Mouse (Mus musculus) MEL (cell line): Measurements from ENCODE around the gene Slc1a5. TPM values are rescaled to one million over a fixed set of nuclear protein-coding genes. Genes with fewer than 3 reads are reported as not detected.

Experiments used
- DNase-seq: peaks from one replicate; pipeline ENCODE4 v3.0.0; 2011; ENCODE audit warnings: low read depth, low spot score
- H3K27ac ChIP-seq: 2 replicates; pipeline ENCODE4 v1.5.1; 2012; ENCODE audit warnings: low read depth, mild to moderate bottlenecking, control low read depth, low read length, moderate library complexity; ENCODE audit not compliant: control insufficient read depth
- H3K27me3 ChIP-seq, 2 experiments: fragments of 150-350 bp in 1 of 2; sonication (generic) in 1 of 2; 2 replicates each; pipeline ENCODE4 v1.6.1; 2012; ENCODE audit warnings: low read length in 2 of 2, mild to moderate bottlenecking in 2 of 2, improper control_type of control experiment in 1 of 2, moderate library complexity in 1 of 2; ENCODE audit not compliant: insufficient read depth in 2 of 2, control insufficient read depth in 1 of 2
- H3K36me3 ChIP-seq, 2 experiments: 2 replicates each; pipeline ENCODE4 v1.6.1; 2012 to 2014; ENCODE audit warnings: low read length in 2 of 2, improper control_type of control experiment in 1 of 2, inconsistent platforms in 1 of 2, mild to moderate bottlenecking in 1 of 2; ENCODE audit not compliant: insufficient read depth in 2 of 2, control insufficient read depth in 1 of 2
- H3K4me1 ChIP-seq, 2 experiments: fragments of 150-350 bp in 1 of 2; sonication (generic) in 1 of 2; 2 replicates each; pipeline ENCODE4 v1.6.1; 2012; ENCODE audit warnings: low read length in 2 of 2, improper control_type of control experiment in 1 of 2, mild to moderate bottlenecking in 1 of 2; ENCODE audit not compliant: insufficient read depth in 2 of 2, control insufficient read depth in 1 of 2
- H3K4me3 ChIP-seq, 2 experiments: fragments of 150-350 bp in 1 of 2; sonication (generic) in 1 of 2; 2 replicates each; pipeline ENCODE4 v1.5.1; 2012; ENCODE audit warnings: low read depth in 2 of 2, low read length in 2 of 2, mild to moderate bottlenecking in 2 of 2, moderate library complexity in 2 of 2, control low read depth in 1 of 2, improper control_type of control experiment in 1 of 2; ENCODE audit not compliant: control insufficient read depth in 1 of 2, insufficient read depth in 1 of 2
- H3K79me2 ChIP-seq: 2 replicates; pipeline ENCODE4 v1.6.1; 2012; ENCODE audit warnings: mild to moderate bottlenecking, low read length, moderate library complexity; ENCODE audit not compliant: control insufficient read depth, poor library complexity, insufficient read depth
- H3K9ac ChIP-seq: 2 replicates; pipeline ENCODE4 v1.6.1; 2012; ENCODE audit warnings: low read depth, mild to moderate bottlenecking, control low read depth, low read length, moderate library complexity; ENCODE audit not compliant: control insufficient read depth, poor library complexity, severe bottlenecking
- H3K9me3 ChIP-seq: fragments of 150-350 bp; sonication (generic); replicated peaks from 2 replicates; pipeline ENCODE4 v1.6.1; 2012; ENCODE audit warnings: mild to moderate bottlenecking, low read length, improper control_type of control experiment, moderate library complexity; ENCODE audit not compliant: insufficient read depth
- CHD1 ChIP-seq: IDR thresholded peaks from 2 replicates; pipeline ENCODE4 v1.6.1; 2012; ENCODE audit warnings: low read depth, mild to moderate bottlenecking, inconsistent platforms, low read length, improper control_type of control experiment
- CTCF ChIP-seq, 3 experiments: IDR thresholded peaks in 2 of 3; conservative IDR thresholded peaks in 1 of 3; 2 replicates each; pipeline ENCODE4 v1.5.1; 2011 to 2012; ENCODE audit warnings: low read length in 3 of 3, low read depth in 2 of 3, mild to moderate bottlenecking in 2 of 3, improper control_type of control experiment in 1 of 3, inconsistent platforms in 1 of 3, mixed read lengths in 1 of 3, moderate library complexity in 1 of 3; ENCODE audit not compliant: control insufficient read depth in 1 of 3, insufficient read depth in 1 of 3, poor library complexity in 1 of 3, severe bottlenecking in 1 of 3
- ELF1 ChIP-seq: IDR thresholded peaks from 2 replicates; pipeline ENCODE4 v1.6.1; 2014; ENCODE audit warnings: low read depth, mild to moderate bottlenecking, inconsistent platforms, low read length, improper control_type of control experiment, moderate library complexity
- ETS1 ChIP-seq: IDR thresholded peaks from 2 replicates; pipeline ENCODE4 v1.6.1; 2012; ENCODE audit warnings: low read depth, mild to moderate bottlenecking, inconsistent platforms, low read length, improper control_type of control experiment, moderate library complexity
- GABPA ChIP-seq: IDR thresholded peaks from 2 replicates; pipeline ENCODE4 v1.6.1; 2012; ENCODE audit warnings: low read depth, mild to moderate bottlenecking, inconsistent platforms, low read length, improper control_type of control experiment, moderate library complexity
- HCFC1 ChIP-seq: IDR thresholded peaks from 2 replicates; pipeline ENCODE4 v1.6.1; 2012; ENCODE audit warnings: low read depth, mild to moderate bottlenecking, inconsistent platforms, low read length, improper control_type of control experiment, moderate library complexity
- JUND ChIP-seq: IDR thresholded peaks from 2 replicates; pipeline ENCODE4 v1.6.1; 2011; ENCODE audit warnings: low read depth, mild to moderate bottlenecking, improper control_type of control experiment, low read length
- KAT2A ChIP-seq: conservative IDR thresholded peaks from 2 replicates; pipeline ENCODE4 v1.6.1; 2012; ENCODE audit warnings: low read depth, low read length, improper control_type of control experiment, inconsistent platforms
- MAFK ChIP-seq: IDR thresholded peaks from 2 replicates; pipeline ENCODE4 v1.6.1; 2011; ENCODE audit warnings: low read depth, mild to moderate bottlenecking, low read length, improper control_type of control experiment, borderline replicate concordance
- MAZ ChIP-seq: IDR thresholded peaks from 2 replicates; pipeline ENCODE4 v1.6.1; 2012; ENCODE audit warnings: low read depth, mild to moderate bottlenecking, inconsistent platforms, low read length, improper control_type of control experiment
- MXI1 ChIP-seq: IDR thresholded peaks from 2 replicates; pipeline ENCODE4 v1.6.1; 2011; ENCODE audit warnings: mild to moderate bottlenecking, low read depth, low read length, improper control_type of control experiment
- MYB ChIP-seq: IDR thresholded peaks from 2 replicates; pipeline ENCODE4 v1.6.1; 2011; ENCODE audit warnings: mild to moderate bottlenecking, low read depth, low read length, improper control_type of control experiment
- NELFE ChIP-seq: IDR thresholded peaks from 2 replicates; pipeline ENCODE4 v1.6.1; 2011; ENCODE audit warnings: low read depth, low read length, improper control_type of control experiment
- RCOR1 ChIP-seq: IDR thresholded peaks from 2 replicates; pipeline ENCODE4 v1.6.1; 2012; ENCODE audit warnings: low read depth, mild to moderate bottlenecking, inconsistent platforms, low read length, improper control_type of control experiment
- SMC3 ChIP-seq: IDR thresholded peaks from 2 replicates; pipeline ENCODE4 v1.6.1; 2011; ENCODE audit warnings: low read depth, low read length, improper control_type of control experiment
- TAL1 ChIP-seq: IDR thresholded peaks from 2 replicates; pipeline ENCODE4 v1.6.1; 2012; ENCODE audit warnings: mild to moderate bottlenecking, inconsistent platforms, low read length, moderate library complexity, mixed read lengths
- TCF12 ChIP-seq: IDR thresholded peaks from 2 replicates; pipeline ENCODE4 v1.6.1; 2014; ENCODE audit warnings: low read depth, mild to moderate bottlenecking, inconsistent platforms, low read length, improper control_type of control experiment, moderate library complexity
- UBTF ChIP-seq: IDR thresholded peaks from 2 replicates; pipeline ENCODE4 v1.6.1; 2012; ENCODE audit warnings: low read depth, mild to moderate bottlenecking, inconsistent platforms, low read length, improper control_type of control experiment, moderate library complexity, borderline replicate concordance; ENCODE audit not compliant: insufficient read depth
- USF1 ChIP-seq: IDR thresholded peaks from 2 replicates; pipeline ENCODE4 v1.6.1; 2014; ENCODE audit warnings: low read depth, mild to moderate bottlenecking, inconsistent platforms, low read length, improper control_type of control experiment, moderate library complexity
- USF2 ChIP-seq, 2 experiments: IDR thresholded peaks; 2 replicates each; pipeline ENCODE4 v1.6.1; 2011 to 2012; ENCODE audit warnings: improper control_type of control experiment in 2 of 2, low read length in 2 of 2, borderline replicate concordance in 1 of 2, inconsistent platforms in 1 of 2, low read depth in 1 of 2, mild to moderate bottlenecking in 1 of 2; ENCODE audit not compliant: insufficient read depth in 1 of 2
- ZC3H11A ChIP-seq: IDR thresholded peaks from 2 replicates; pipeline ENCODE4 v1.6.1; 2012; ENCODE audit warnings: low read depth, mild to moderate bottlenecking, inconsistent platforms, low read length, improper control_type of control experiment
- ZMIZ1 ChIP-seq: IDR thresholded peaks from 2 replicates; pipeline ENCODE4 v1.6.1; 2012; ENCODE audit warnings: low read depth, mild to moderate bottlenecking, inconsistent platforms, low read length, improper control_type of control experiment, moderate library complexity
- ZNF384 ChIP-seq: IDR thresholded peaks from 2 replicates; pipeline ENCODE4 v1.6.1; 2012; ENCODE audit warnings: low read depth, mild to moderate bottlenecking, inconsistent platforms, low read length, improper control_type of control experiment
- polyA plus RNA-seq, 2 experiments: library from polyadenylated mRNA; stranded (reverse) in 1 of 2; unstranded in 1 of 2; fragments of >175 nt in 1 of 2; fragments of >200 nt in 1 of 2; gene quantifications; 2 replicates each; pipeline versions ENCODE4 v1.2.1 to v1.2.4; 2012; ENCODE audit warnings: low replicate concordance in 2 of 2, low read depth in 1 of 2; ENCODE audit not compliant: insufficient read length in 2 of 2, insufficient read depth in 1 of 2, missing spikeins in 1 of 2
- total RNA-seq: library from RNA; depleted of rRNA; stranded (reverse); fragments of 300-350 nt; gene quantifications from 2 replicates; pipeline ENCODE4 v1.2.3, GENCODE M21; 2012

Slc1a5 gene
- total and polyA plus RNA-seq, 3 experiments, result 72.0 to 180 TPM; not detected in 1

GRCm38 (mm10) chr7:16766443-16766842, 14.7 kb upstream of the Slc1a5 start:
- no peaks in the 10 kb centered on the region for H3K36me3 ChIP-seq
- H3K27ac ChIP-seq, result no peak overlapping the region
- DNase-seq, result no peak
- no peak overlapping the region for H3K4me3 ChIP-seq
- no peaks in the 10 kb centered on the region for H3K4me1 ChIP-seq
- H3K9me3 ChIP-seq, result no peaks in the 10 kb centered on the region
- no peaks in the 10 kb centered on the region for H3K79me2 ChIP-seq
- TF ChIP-seq ZMIZ1 (no peak), USF2 (IDR thresholded peaks at IDR 0.05; ENCODE audit: borderline replicate concordance in 1 of 2, insufficient read depth in 1 of 2, low read depth in 1 of 2, low read length in 2 of 2) (no peak), MYB (no peak), KAT2A (no peak), TCF12 (no peak), USF1 (no peak), UBTF (no peak), RCOR1 (no peak), ZC3H11A (no peak), HCFC1 (no peak), ETS1 (no peak), ELF1 (no peak), MAZ (no peak), NELFE (no peak), TAL1 (no peak), ZNF384 (no peak)
- H3K9ac ChIP-seq, result no peak overlapping the region
- H3K27me3 ChIP-seq, result no peaks in the 10 kb centered on the region

- Histone ChIP-seq H3K79me2 (no peaks in the 10 kb centered on the region), H3K4me3 (no peak overlapping the region), H3K9ac (no peak overlapping the region), H3K36me3 (peaks cover 0 to 2% of the 10 kb centered on the region in 2 experiments; a peak in 1 of 4 replicates), H3K27ac (no peak overlapping the region)
- DNase-seq, result no peak
- TF ChIP-seq ZMIZ1 (no peak), ZC3H11A (no peak), MAFK (no peak), SMC3 (no peak), GABPA (no peak), TAL1 (no peak), USF1 (no peak), RCOR1 (no peak), JUND (no peak), CHD1 (no peak), USF2 (IDR thresholded peaks at IDR 0.05; ENCODE audit: borderline replicate concordance in 1 of 2, insufficient read depth in 1 of 2, low read depth in 1 of 2, low read length in 2 of 2) (no peak), MXI1 (no peak), UBTF (no peak), CTCF (IDR thresholded peaks at IDR 0.05 in 2 of 3, conservative IDR thresholded peaks at IDR 0.05 in 1 of 3; ENCODE audit: control insufficient read depth in 1 of 3, insufficient read depth in 1 of 3, low read depth in 2 of 3, low read length in 3 of 3, poor library complexity in 1 of 3, severe bottlenecking in 1 of 3) (no peak)
- TF ChIP-seq, all 39 proteins: peak for 0
- no peaks in the 10 kb centered on the region for H3K9me3 ChIP-seq
- no peaks in the 10 kb centered on the region; a peak in 1 of 4 replicates for H3K27me3 ChIP-seq
- H3K4me1 ChIP-seq, result peaks cover 0 to 3% of the 10 kb centered on the region in 2 experiments; a peak in 1 of 4 replicates
These were observed 5.3 kb upstream of the Slc1a5 start for GRCm38 (mm10) chr7:16775888-16776287.
